Mouse (Mus musculus) right cerebral cortex, postnatal 25 days (tissue): ENCODE measurements around the gene Kcne3.
A peak's percentile ranks its signal among the peaks of the same experiment; 100 is the strongest.

Experiments used
- DNase-seq: peaks from one replicate; pipeline ENCODE4 v3.0.0; 2022

The Kcne3 gene

DNA sequence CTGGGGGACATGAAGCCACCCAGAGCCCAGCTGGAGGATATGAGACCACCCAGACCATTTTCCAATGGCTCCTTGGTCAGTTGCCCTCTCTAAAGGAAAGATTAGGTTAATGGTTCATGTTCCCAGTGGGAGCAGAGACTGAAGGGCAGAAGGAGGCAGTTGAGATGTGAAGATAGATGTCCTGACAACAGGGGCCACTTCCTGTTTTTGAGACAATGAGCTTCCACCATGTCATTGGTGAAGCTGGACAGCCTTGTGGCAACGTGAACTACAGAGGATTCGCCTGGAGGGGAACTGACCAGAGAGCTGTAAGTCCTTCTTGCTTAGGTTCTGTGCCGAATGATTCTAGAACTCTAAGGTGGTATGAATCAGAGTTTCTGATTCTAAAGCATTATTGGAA, at the start of gene Kcne3:
Kcne3 (plus strand) TSS at position 234 of the 400 bp plus-strand sequence.
- DNase-seq, result no peak

- no peak for DNase-seq
Observed at GRCm38 (mm10) chr7:100126514-100126913, 49.8 kb upstream of the Kcne3 start.

DNA sequence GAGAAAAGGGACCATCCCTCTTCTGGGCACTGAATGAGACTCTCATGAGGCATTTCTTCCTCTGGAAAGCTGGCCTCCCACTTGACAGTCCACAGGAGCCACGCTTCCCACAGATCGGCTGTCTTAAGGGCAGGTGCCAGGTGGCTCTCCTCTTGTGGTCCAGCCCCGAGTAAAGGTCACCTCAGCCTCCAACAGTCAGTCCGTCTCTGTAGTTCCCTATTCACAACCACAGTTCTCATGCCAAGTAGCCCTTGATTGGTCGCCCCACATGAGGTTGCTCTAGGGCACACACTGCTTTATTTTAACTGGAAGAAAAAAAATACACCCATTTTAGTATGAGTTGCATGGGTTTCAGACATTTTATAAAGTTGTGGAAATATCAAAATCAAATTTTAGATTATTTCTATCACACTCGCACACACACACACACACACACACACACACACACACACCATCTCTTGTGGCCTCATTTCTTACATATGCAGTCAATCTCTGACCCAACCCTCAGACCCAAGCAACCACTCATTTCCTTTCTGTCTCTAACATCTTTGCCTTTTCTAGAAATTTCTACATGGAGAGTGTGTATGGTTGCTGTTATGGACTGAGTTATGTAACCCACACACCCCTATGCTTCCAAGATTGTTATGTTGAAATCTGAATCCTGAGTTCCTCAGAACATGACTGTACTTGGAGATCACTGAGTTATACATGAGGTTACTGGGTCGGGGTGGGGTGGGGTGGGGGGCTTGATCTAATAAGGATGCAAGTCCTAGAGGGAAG, 47.9 kb upstream of the Kcne3 start:
- no peak for DNase-seq

DNA sequence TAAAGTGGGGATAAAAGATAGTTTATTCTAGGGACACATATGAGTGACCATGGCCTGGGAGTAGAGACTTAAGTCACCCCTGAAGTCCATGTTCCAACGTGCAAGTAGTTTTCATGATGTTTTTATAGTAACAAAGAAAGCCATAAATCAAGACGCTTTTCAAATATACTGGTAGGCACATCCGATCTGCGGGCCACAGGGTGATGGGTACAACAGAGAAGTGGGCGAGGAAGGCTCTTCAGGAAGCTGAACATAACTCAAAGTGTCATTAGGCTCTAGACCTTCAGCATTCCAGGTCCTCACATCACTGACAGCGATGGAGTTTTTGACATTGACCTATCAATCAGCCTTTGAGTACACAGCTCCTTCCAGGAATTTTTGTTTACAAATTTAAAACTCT, 45.7 kb upstream of the Kcne3 start:
- DNase-seq, result no peak

DNA sequence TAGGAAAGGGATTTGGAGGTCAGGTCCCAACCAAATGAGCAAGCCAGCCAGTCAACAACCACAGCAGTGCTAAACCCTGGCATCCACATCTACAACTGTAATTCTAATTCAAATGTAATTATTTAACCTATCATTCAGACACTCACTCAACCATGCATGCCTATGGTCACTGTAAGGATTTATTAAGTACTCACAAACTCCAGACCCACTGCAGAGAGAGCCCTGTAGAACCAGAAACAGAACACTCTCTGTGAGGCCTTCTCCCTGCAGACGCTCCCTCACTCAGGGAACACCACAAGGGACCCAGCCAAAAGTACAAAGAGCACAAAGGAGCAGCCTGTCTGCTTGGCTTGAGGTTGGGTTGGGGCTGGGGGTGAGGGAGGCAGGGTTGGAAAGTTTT, 43.9 kb upstream of the Kcne3 start:
- no peak for DNase-seq

GRCm38 (mm10) chr7:100137038-100137437, 39.3 kb upstream of the Kcne3 start:
- no peak for DNase-seq

GRCm38 (mm10) chr7:100138075-100138474, 38.2 kb upstream of the Kcne3 start:
- DNase-seq, result no peak

DNA sequence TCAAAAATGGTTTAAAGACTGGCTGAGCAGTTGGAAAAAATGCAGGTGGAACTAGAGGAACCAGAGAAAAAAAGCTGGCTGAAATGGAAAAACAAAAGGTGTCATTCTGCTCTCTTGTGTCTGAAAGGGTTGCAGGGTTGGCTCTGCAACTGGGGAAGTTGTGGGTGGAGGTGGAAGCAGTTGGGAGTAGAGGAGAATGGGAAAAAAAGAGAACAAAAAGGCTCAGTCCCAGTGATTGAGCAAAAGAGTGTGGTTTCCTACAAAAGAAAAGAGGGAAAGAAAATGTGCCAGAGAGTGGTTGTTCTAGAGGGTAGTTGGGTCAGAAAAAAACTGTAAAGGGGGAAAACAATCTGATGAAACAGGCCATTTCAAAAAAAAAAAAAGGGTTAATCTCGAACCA, 35.7 kb upstream of the Kcne3 start:
- DNase-seq, result no peak

GRCm38 (mm10) chr7:100148586-100148985, 27.7 kb upstream of the Kcne3 start:
- no peak for DNase-seq

- DNase-seq, result no peak
Observed at GRCm38 (mm10) chr7:100150086-100150485, 26.2 kb upstream of the Kcne3 start.

DNA sequence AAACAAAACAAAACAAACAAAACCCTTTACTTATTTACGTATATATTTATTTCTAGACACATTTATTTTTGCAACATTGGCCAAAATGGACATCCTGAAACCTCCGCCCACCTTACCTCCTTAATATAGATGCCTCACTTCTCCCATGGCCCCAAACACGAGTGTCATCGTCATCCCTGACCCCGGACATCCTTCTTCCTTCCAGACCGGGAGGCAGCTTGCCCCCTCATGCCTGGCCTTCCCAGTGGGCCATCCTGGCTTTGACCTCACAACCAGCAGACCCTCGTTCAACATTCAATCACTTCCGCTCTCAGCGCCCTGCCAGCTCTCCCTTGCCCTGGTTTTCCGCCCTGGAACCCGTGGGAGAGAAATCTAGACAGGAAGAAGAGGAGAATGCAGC, 25.7 kb upstream of the Kcne3 start:
- no peak for DNase-seq

GRCm38 (mm10) chr7:100157669-100158068, 18.6 kb upstream of the Kcne3 start:
- no peak for DNase-seq

DNA sequence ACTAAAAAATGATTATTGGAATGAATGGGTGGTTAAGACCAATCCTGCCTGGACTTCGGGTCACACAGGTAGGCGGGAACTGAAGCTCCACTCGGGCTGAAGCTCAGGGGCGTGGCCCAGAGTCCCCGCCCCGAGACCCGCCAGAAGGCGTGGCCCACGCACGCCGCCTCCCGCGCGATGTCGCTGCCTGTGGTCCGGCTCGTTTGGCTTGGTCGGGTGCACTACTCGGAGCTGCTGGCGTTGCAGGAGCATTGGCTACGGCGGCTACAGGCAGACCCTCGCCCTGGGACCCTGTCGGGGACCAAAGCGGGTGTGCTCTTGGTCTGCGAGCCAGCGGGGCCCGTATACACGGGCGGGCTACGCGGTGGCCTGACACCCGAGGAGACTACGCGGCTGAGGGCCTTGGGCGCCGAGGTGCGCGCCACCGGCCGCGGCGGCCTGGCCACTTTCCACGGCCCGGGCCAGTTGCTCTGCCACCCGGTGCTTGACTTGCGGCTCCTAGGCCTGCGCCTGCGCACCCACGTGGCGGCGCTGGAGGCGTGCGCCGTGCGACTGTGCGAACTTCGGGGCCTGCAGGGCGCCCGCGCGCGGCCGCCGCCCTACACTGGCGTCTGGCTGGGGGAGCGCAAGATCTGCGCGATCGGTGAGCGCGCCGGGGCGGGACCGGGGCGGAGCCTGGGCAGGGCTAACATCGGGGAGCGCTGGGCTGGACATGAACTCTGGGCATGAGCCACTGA, 17.0 kb upstream of the Kcne3 start, which contains the start of gene Lipt2:
Lipt2 (plus strand) TSS at position 173 of the 737 bp plus-strand sequence.
- DNase-seq, result peak; percentile 93

- DNase-seq, result no peak
Observed at GRCm38 (mm10) chr7:100160006-100160405, 16.3 kb upstream of the Kcne3 start.

DNA sequence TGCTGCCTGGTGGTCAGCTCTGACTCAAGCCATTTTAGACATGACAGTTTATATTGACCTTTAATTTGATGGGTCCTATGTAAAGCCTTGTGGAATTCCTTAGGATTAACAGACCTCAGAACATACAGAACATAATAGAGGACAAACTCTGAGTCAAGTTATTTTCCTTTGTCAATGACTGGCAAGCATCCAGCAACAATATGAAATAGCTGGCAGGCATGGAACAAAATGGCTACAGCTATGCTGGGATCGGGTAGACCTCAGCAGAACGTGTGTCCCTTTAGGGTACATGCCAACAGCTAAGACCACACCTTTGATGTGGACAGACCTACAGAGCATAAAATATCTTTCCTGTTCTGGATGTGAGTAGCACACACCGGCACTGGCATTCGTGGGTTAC, 12.8 kb upstream of the Kcne3 start:
- no peak for DNase-seq

DNA sequence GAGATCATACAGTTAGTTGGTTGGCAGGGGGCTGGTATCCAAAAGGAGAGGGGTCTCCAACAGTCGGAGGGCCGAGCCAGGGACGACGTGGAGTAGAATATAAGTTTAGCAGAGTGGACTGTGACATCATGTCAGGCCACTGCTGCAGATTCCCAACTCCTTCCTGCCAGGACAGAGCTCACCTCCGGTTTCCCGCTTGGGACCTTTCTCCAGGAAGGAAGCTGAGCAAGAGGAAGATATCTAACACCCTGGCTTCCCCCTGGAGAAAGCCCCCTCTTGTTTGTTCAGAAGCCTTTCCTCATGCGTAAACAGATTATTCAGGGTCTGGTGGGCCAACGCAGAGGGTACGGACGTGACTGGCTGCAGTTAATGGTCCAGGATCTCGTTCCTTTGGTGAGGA, 7.6 kb upstream of the Kcne3 start:
- DNase-seq, result no peak

DNA sequence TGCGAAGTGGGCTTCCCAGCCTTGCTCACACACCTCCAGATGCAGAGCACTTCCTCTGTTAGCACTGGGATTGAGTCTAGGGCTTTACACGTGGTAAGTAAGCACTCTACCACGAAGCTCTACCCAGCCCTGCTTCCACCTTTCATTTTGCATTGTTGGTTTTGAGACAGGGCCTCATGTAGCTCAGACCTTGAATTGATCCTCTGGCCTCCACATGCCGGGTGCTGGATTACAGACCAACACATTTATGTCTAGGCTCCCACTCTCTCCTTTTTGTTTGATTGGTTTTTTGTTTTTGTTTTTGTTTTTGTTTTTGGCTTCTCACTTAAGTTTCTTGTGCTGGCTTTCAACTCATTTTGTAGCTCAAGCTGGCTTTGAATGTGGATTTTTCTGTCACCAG, 5.5 kb upstream of the Kcne3 start:
- no peak for DNase-seq

DNA sequence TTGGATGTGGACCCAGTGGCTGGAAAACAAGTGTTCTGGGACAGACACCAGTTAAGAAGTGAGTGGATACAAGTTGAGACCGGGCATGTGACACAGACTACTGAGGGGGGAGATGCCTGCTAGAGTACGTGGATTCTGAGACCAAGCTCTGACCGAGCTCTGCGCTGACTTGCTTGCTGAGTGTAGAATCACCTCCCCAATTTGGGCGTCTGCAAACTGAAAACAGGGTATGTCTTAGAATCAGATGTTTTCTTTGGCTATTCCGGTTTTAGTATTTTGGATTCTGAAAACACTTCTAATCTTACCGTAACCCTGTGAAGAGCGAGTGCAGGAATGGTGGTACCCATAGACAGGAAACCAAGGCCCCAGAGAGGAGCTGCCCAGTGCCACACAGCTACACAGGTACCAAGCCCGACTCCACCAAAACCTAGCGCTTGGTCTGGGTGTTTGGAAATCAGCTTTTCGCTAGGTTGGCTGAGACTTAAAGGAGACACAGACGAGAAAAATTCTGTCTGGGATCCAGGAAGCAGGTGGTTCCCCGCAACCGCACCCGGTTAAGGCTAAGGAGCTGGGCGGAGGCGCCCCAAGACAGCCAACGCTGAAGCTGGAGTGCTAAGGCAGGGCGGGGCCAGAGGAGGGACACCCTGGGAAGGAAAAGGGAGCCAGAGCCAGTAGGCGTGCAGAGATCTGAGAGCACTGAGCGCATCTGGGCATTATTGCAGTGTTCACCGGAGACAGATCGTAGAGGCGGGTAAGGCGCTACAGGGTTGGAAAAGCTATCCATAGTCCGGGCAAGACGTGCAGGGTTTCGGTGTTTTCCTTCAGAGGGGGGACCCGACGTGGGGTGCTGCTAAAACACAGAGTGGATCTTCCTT, 2.0 kb downstream of the Kcne3 start:
- DNase-seq, result peak; percentile 66

- no peak for DNase-seq
Observed at GRCm38 (mm10) chr7:100178891-100179233, 2.6 kb downstream of the Kcne3 start.

- DNase-seq, result no peak
Observed at GRCm38 (mm10) chr7:100179394-100179793, 3.1 kb downstream of the Kcne3 start.

GRCm38 (mm10) chr7:100179836-100180407, 3.6 kb downstream of the Kcne3 start:
- no peak for DNase-seq

GRCm38 (mm10) chr7:100181176-100181575, 4.9 kb downstream of the Kcne3 start:
- no peak for DNase-seq

DNA sequence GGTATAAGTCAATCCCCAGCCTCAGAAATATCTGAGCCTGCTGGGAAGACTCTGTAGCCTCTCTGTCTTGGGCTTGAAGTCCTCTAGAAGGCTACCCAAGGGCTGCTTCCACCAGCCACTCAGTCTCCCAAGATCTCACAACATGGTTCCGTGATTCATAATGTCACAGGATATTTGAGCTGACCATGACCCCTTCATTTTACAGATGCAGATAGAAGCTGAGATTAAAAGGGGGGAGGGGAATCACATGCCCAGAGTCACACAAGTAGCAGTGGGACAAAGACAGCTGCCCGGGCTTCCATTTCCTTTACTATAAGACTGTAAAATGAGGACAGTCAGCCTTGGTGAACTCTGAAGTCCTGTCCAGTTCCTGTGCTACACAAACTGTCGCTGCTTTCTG, 5.3 kb downstream of the Kcne3 start:
- DNase-seq, result no peak
